Comparison of ENCODE assay signal across 9 mouse cellular contexts in the genomic region with DNA sequence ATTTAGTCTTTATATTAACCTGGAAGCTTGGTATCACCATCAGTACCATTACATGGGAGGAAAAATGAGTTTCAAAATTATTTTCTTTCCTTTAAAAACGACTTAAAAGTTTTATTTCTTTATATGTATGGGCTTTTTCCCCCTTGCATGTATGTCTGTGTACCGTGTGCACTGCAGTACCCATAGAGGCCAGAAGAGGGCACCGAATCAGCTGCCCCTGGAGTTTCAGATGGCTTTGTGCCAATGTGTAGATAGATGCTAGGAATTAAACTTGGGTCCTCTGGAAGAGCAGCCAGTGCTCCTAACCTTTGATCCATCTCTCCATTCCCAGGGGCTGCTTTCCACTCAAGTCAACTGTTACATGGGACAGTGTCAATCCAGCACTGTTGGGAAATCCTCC.
DNase-seq lines count a peak whose midpoint lies in the region; ATAC-seq and TF ChIP-seq lines count a peak whose summit lies in the region.
"Had no signal": no experiment of that assay in that cellular context is flagged by ENCODE, and none has a peak within 500 bp of the region (broad histone marks: within the 10 kb centered on the region; RNA-seq: fewer than 3 reads in every experiment).

No protein-coding gene starts in this region.

- no peak overlapping the region for H3K27ac ChIP-seq in forebrain, embryonic 10.5 days
- no peak overlapping the region for H3K27ac ChIP-seq in forebrain, embryonic 15.5 days (replicated peaks)
- no peak overlapping the region for H3K27ac ChIP-seq in liver, postnatal 0 days (ENCODE audit: low read depth)
- H3K27ac ChIP-seq: heart, embryonic 13.5 days had no signal

- no peak overlapping the region for H3K9ac ChIP-seq in forebrain, embryonic 15.5 days (replicated peaks)
- no peak overlapping the region for H3K9ac ChIP-seq in liver, postnatal 0 days (replicated peaks)
- H3K9ac ChIP-seq: heart, embryonic 13.5 days had no signal

- no peak for TF ChIP-seq POLR2A in brain, embryonic 14.5 days (IDR thresholded peaks at IDR 0.05; ENCODE audit: borderline replicate concordance, extremely low read depth, insufficient read depth, insufficient read length, poor library complexity, severe bottlenecking)

- ATAC-seq in forebrain, embryonic 15.5 days (replicated peaks), result no peak
- no peak for ATAC-seq in liver, postnatal 0 days
- no peak for ATAC-seq in erythroid progenitor cell, adult 5-6 weeks (replicated peaks; ENCODE audit: low FRiP score, poor library complexity, severe bottlenecking)

- H3K27me3 ChIP-seq in forebrain, embryonic 10.5 days (ENCODE audit: poor library complexity, severe bottlenecking), result no peaks in the 10 kb centered on the region
- H3K27me3 ChIP-seq in forebrain, embryonic 15.5 days, result no peaks in the 10 kb centered on the region
- no peaks in the 10 kb centered on the region for H3K27me3 ChIP-seq in liver, postnatal 0 days (ENCODE audit: insufficient read depth, low read length)

- DNase-seq in forebrain, embryonic 10.5 days (ENCODE audit: extremely low spot score, low spot score), result peak; percentile 44
- peak; percentile 35 for DNase-seq in liver, postnatal 0 days
- DNase-seq in liver, result no peak
- DNase-seq in brain, embryonic 14.5 days (ENCODE audit: low read depth), result peak; percentile 28
- DNase-seq in lung, postnatal 14 days, result peak; percentile 15
- no peak for DNase-seq in layer of hippocampus, adult 9-10 months (ENCODE audit: low spot score)

- 37% methylated on average over 3 of the region's 3 CpGs for WGBS in forebrain, embryonic 10.5 days
- 35% methylated on average over 3 of the region's 3 CpGs for WGBS in forebrain, embryonic 15.5 days
- 34% methylated on average over 3 of the region's 3 CpGs for WGBS in liver, postnatal 0 days (ENCODE audit: insufficient replicate concordance)

- H3K4me2 ChIP-seq in forebrain, embryonic 15.5 days (replicated peaks), result no peak overlapping the region
- H3K4me2 ChIP-seq in liver, postnatal 0 days (ENCODE audit: low read depth, low read length), result no peak overlapping the region
- H3K4me2 ChIP-seq: heart, embryonic 13.5 days had no signal

- peaks cover 33% of the 10 kb centered on the region for H3K4me1 ChIP-seq in forebrain, embryonic 10.5 days
- H3K4me1 ChIP-seq in forebrain, embryonic 15.5 days, result peaks cover 11% of the 10 kb centered on the region
- no peaks in the 10 kb centered on the region for H3K4me1 ChIP-seq in liver, postnatal 0 days (ENCODE audit: insufficient read depth)
- H3K4me1 ChIP-seq: heart, embryonic 13.5 days had no signal

- no peaks in the 10 kb centered on the region for H3K36me3 ChIP-seq in forebrain, embryonic 10.5 days (replicated peaks)
- no peaks in the 10 kb centered on the region for H3K36me3 ChIP-seq in forebrain, embryonic 15.5 days
- no peaks in the 10 kb centered on the region for H3K36me3 ChIP-seq in liver, postnatal 0 days (replicated peaks; ENCODE audit: insufficient read depth, low read length)
- H3K36me3 ChIP-seq: heart, embryonic 13.5 days had no signal

- TF ChIP-seq EP300 in liver, postnatal 0 days (IDR thresholded peaks at IDR 0.05; ENCODE audit: low read depth), result no peak

- peak; percentile 67 for TF ChIP-seq CTCF in liver, postnatal 0 days (IDR thresholded peaks at IDR 0.05; ENCODE audit: low read depth)
- TF ChIP-seq CTCF in brain, embryonic 14.5 days (IDR thresholded peaks at IDR 0.05; ENCODE audit: borderline replicate concordance, extremely low read depth, insufficient read depth, insufficient read length), result peak; percentile 60

- no peaks in the 10 kb centered on the region for H3K9me3 ChIP-seq in forebrain, embryonic 10.5 days
- H3K9me3 ChIP-seq in forebrain, embryonic 15.5 days, result no peaks in the 10 kb centered on the region
- no peaks in the 10 kb centered on the region for H3K9me3 ChIP-seq in liver, postnatal 0 days (ENCODE audit: low read length)
- H3K9me3 ChIP-seq: heart, embryonic 13.5 days had no signal

- H3K4me3 ChIP-seq in forebrain, embryonic 10.5 days, result no peak overlapping the region
- H3K4me3 ChIP-seq in forebrain, embryonic 15.5 days, result no peak overlapping the region
- no peak overlapping the region for H3K4me3 ChIP-seq in liver, postnatal 0 days (ENCODE audit: low read depth, low read length)
- H3K4me3 ChIP-seq: heart, embryonic 13.5 days had no signal

Comparison
In these comparisons a context has a peak if more than half of its experiments do, and no peak if none do; other contexts are left out.
1. DNase-seq: peak in forebrain, embryonic 10.5 days (single experiment), liver, postnatal 0 days (single experiment), brain, embryonic 14.5 days (single experiment) and lung, postnatal 14 days (single experiment); none in liver (single experiment) and layer of hippocampus, adult 9-10 months (single experiment).